Mouse (Mus musculus) intestine, embryonic 14.5 days (tissue): ENCODE measurements around the gene Fgfr1op2. TPM values are rescaled to one million over a fixed set of nuclear protein-coding genes. Genes with fewer than 3 reads are reported as not detected.

Experiments used
- ATAC-seq: fragments of 200-750 bp; cut with Nextera tagmentation; replicated peaks from 2 replicates; pipeline ENCODE4 v1.8.0; 2017; ENCODE audit warnings: low read depth, moderate number of reproducible peaks, moderate TSS enrichment, moderate library complexity; ENCODE audit not compliant: low FRiP score, low TSS enrichment
- DNase-seq: peaks from one replicate; pipeline ENCODE4 v3.0.0-alpha.2; 2018; ENCODE audit warnings: low spot score
- H3K27ac ChIP-seq: fragments of 300-500 bp; sonication (generic); 2 replicates; pipeline ENCODE4 v1.5.1; 2014; ENCODE audit warnings: low read depth, mild to moderate bottlenecking, control low read depth
- H3K27me3 ChIP-seq: fragments of 300-500 bp; sonication (generic); replicated peaks from 2 replicates; pipeline ENCODE4 v1.6.1; 2014; ENCODE audit warnings: low read length, control low read depth; ENCODE audit not compliant: control insufficient read depth, insufficient read depth
- H3K36me3 ChIP-seq: fragments of 300-500 bp; sonication (generic); 2 replicates; pipeline ENCODE4 v1.6.1; 2014; ENCODE audit warnings: low read length, control low read depth; ENCODE audit not compliant: control insufficient read depth, insufficient read depth
- H3K4me1 ChIP-seq: fragments of 300-500 bp; sonication (generic); replicated peaks from 2 replicates; pipeline ENCODE4 v1.6.1; 2014; ENCODE audit warnings: low read length, control low read depth, mixed read lengths; ENCODE audit not compliant: control insufficient read depth, insufficient read depth
- H3K4me2 ChIP-seq: fragments of 300-500 bp; sonication (generic); 2 replicates; pipeline ENCODE4 v1.6.1; 2014; ENCODE audit warnings: low read length
- H3K4me3 ChIP-seq: fragments of 300-500 bp; sonication (generic); 2 replicates; pipeline ENCODE4 v1.5.1; 2014; ENCODE audit warnings: low read depth, low read length, control low read depth, mixed read lengths
- H3K9ac ChIP-seq: fragments of 300-500 bp; sonication (generic); 2 replicates; pipeline ENCODE4 v1.6.1; 2014; ENCODE audit warnings: mild to moderate bottlenecking, low read length
- H3K9me3 ChIP-seq: fragments of 300-500 bp; sonication (generic); 2 replicates; pipeline ENCODE4 v1.6.1; 2016; ENCODE audit warnings: low read length, control low read depth; ENCODE audit not compliant: control insufficient read depth
- WGBS: fragments of 180-500 bp; shearing (Covaris S2); extraction: QIAGEN DNeasy Blood & Tissue Kit; methylation state at CpG from one replicate; pipeline ENCODE4 v1.1.7; 2014; 5-methylcytosine and 5-hydroxymethylcytosine counted together
- polyA plus RNA-seq: library from polyadenylated mRNA; unstranded; fragments of >200 nt; fragmentation: Nextera tagmentation; extraction: Ambion mirVana; gene quantifications from 2 replicates; pipeline ENCODE4 v1.2.1, GENCODE M21; 2014

Fgfr1op2 gene
- 87.7 and 94.1 TPM in 2 replicates for polyA plus RNA-seq

- Histone ChIP-seq H3K36me3 (0 out of 2 replicates have a peak, but pooled peaks cover 3% of the 10 kb centered on the region), H3K9me3 (no peaks in the 10 kb centered on the region), H3K4me1 (peaks cover 22% of the 10 kb centered on the region), H3K27ac (peak within 1 kb of the TSS; percentile 98), H3K9ac (peak within 1 kb of the TSS; percentile 91), H3K27me3 (no peaks in the 10 kb centered on the region), H3K4me3 (peak within 1 kb of the TSS; percentile 87), H3K4me2 (peak within 1 kb of the TSS; percentile 89)
- no peak for ATAC-seq
- under 1% methylated on average over 13 of the region's 13 CpGs for WGBS
- DNase-seq = no peak
These were observed at the start of gene Fgfr1op2 for GRCm38 (mm10) chr6:146576903-146577302. Gene Fgfr1op2, plus strand, starts transcription at chr6:146577203.

DNA sequence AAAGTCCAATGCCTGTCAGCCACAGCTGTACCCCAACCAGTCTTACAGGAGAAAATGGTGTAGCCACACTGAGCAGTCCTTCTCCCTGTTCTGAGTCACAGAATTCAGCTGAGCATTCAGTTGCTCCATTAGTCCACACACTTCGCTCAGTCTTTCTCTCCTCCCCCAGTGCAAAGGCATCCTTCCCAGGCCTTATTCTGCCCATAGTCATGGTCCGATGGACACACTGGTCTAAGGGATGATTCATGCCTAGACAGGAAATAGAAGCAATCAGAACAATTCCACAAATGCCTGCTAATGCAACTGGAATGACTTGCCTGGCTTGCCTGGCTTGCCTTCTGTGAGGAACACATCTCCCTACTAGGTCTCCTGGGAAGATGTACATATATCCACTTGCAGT lies 49.5 kb upstream of the Fgfr1op2 start:
- 81% methylated on average over 2 of the region's 2 CpGs for WGBS
- DNase-seq (no peak), ATAC-seq (no peak)
- Histone ChIP-seq H3K27ac (no peak overlapping the region), H3K36me3 (no peaks in the 10 kb centered on the region), H3K4me3 (no peak overlapping the region), H3K9me3 (0 out of 2 replicates have a peak, but pooled peaks cover 6% of the 10 kb centered on the region), H3K27me3 (peaks cover 11% of the 10 kb centered on the region; the same call in 1 of the 2 replicates), H3K9ac (no peak overlapping the region), H3K4me1 (peaks cover 16% of the 10 kb centered on the region; the same call in 1 of the 2 replicates), H3K4me2 (no peak overlapping the region)

DNA sequence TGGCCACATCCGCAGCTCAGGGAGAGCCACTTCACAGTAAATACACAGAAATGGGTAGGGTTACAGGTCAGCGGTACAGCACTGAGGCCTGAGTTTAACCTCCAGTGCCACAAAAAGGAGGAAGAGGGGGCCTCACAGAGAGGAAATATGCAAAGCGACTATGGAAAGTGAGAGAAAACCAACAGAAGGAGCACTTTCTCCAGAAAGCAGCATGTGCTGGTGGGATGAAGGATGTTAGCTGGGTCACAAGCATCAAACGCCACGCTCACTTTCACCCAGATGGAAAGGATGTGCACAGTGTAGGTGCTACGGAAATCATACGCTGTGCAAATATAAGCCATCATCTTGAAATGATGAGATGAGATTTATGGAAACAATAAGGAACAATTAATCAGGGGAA lies 46.6 kb upstream of the Fgfr1op2 start:
- 23% methylated on average over 7 of the region's 7 CpGs for WGBS
- Histone ChIP-seq H3K4me2 (no peak overlapping the region), H3K4me1 (peaks cover 16% of the 10 kb centered on the region; the same call in 1 of the 2 replicates), H3K4me3 (no peak overlapping the region), H3K27ac (no peak overlapping the region), H3K36me3 (no peaks in the 10 kb centered on the region), H3K9ac (no peak overlapping the region), H3K27me3 (peaks cover 19% of the 10 kb centered on the region), H3K9me3 (no peaks in the 10 kb centered on the region)
- DNase-seq = no peak
- peak; percentile 67 for ATAC-seq

GRCm38 (mm10) chr6:146530769-146531168 lies 46.2 kb upstream of the Fgfr1op2 start:
- Histone ChIP-seq H3K27me3 (peaks cover 19% of the 10 kb centered on the region), H3K4me1 (peaks cover 16% of the 10 kb centered on the region; the same call in 1 of the 2 replicates), H3K27ac (no peak overlapping the region), H3K9ac (no peak overlapping the region), H3K4me2 (no peak overlapping the region), H3K4me3 (no peak overlapping the region), H3K9me3 (no peaks in the 10 kb centered on the region), H3K36me3 (no peaks in the 10 kb centered on the region)
- peak; percentile 75 for ATAC-seq
- 17% methylated on average over 5 of the region's 5 CpGs for WGBS
- DNase-seq = peak; percentile 61

DNA sequence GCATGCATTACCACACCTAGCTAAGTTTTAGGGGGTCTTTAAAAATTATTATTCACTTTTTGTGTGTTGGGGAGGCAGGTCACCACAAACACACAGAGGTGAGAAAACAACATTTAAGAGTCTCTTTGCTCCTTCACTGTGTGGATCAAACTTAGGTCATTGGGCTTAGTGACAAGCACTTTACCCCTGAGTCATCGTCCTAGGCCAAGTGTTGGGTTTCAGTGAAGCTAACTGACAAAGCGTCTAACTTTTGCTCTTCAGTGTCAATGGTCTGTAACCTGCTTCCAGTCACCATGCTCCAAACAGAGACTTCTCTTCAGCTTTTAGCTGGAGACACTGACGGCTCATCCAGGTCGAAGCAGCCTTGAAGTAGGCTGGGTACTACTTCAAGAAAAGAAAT lies 43.9 kb upstream of the Fgfr1op2 start:
- ATAC-seq (no peak), DNase-seq (no peak)
- no peak overlapping the region for H3K9ac ChIP-seq
- H3K36me3 ChIP-seq = no peaks in the 10 kb centered on the region
- no peak overlapping the region for H3K4me3 ChIP-seq
- no peaks in the 10 kb centered on the region for H3K9me3 ChIP-seq
- 89% methylated on average over 4 of the region's 4 CpGs for WGBS
- no peak overlapping the region for H3K4me2 ChIP-seq
- H3K4me1 ChIP-seq = peaks cover 16% of the 10 kb centered on the region; the same call in 1 of the 2 replicates
- H3K27me3 ChIP-seq = peaks cover 11% of the 10 kb centered on the region
- H3K27ac ChIP-seq = no peak overlapping the region

- H3K27ac ChIP-seq = no peak overlapping the region
- DNase-seq = no peak
- WGBS = 94% methylated on average over 5 of the region's 5 CpGs
These were observed 41.5 kb upstream of the Fgfr1op2 start for GRCm38 (mm10) chr6:146535501-146535900.

GRCm38 (mm10) chr6:146537111-146537510 lies 39.9 kb upstream of the Fgfr1op2 start:
- Histone ChIP-seq H3K4me2 (no peak overlapping the region), H3K9me3 (no peaks in the 10 kb centered on the region), H3K9ac (no peak overlapping the region), H3K4me3 (no peak overlapping the region), H3K27ac (no peak overlapping the region), H3K4me1 (no peaks in the 10 kb centered on the region), H3K27me3 (peaks cover 17% of the 10 kb centered on the region), H3K36me3 (no peaks in the 10 kb centered on the region)
- DNase-seq = no peak
- ATAC-seq = peak; percentile 77
- WGBS = 33% methylated on average over 4 of the region's 4 CpGs

More at GRCm38 (mm10) chr6:146535501-146535900, 41.5 kb upstream of the Fgfr1op2 start:
- H3K36me3 ChIP-seq = no peaks in the 10 kb centered on the region
- ATAC-seq = no peak
- no peak overlapping the region for H3K4me2 ChIP-seq
- H3K4me3 ChIP-seq = no peak overlapping the region
- H3K9me3 ChIP-seq = no peaks in the 10 kb centered on the region
- peaks cover 9% of the 10 kb centered on the region; the same call in 1 of the 2 replicates for H3K4me1 ChIP-seq
- no peak overlapping the region for H3K9ac ChIP-seq
- H3K27me3 ChIP-seq = peaks cover 8% of the 10 kb centered on the region

- Histone ChIP-seq H3K4me1 (no peaks in the 10 kb centered on the region), H3K4me3 (no peak overlapping the region), H3K27me3 (peaks cover 20% of the 10 kb centered on the region), H3K9me3 (no peaks in the 10 kb centered on the region), H3K36me3 (no peaks in the 10 kb centered on the region), H3K27ac (no peak overlapping the region), H3K4me2 (no peak overlapping the region), H3K9ac (no peak overlapping the region)
- no peak for DNase-seq
- 43% methylated on average over 2 of the region's 2 CpGs for WGBS
- no peak for ATAC-seq
These were observed 38.9 kb upstream of the Fgfr1op2 start for GRCm38 (mm10) chr6:146538071-146538470.

- H3K36me3 ChIP-seq = no peaks in the 10 kb centered on the region
- ATAC-seq = no peak
- WGBS = 63% methylated on average over 4 of the region's 4 CpGs
- H3K9me3 ChIP-seq = no peaks in the 10 kb centered on the region
- DNase-seq = no peak
- H3K4me3 ChIP-seq = no peak overlapping the region
- H3K4me2 ChIP-seq = no peak overlapping the region
- peaks cover 20% of the 10 kb centered on the region for H3K27me3 ChIP-seq
- no peaks in the 10 kb centered on the region for H3K4me1 ChIP-seq
- no peak overlapping the region for H3K9ac ChIP-seq
- H3K27ac ChIP-seq = no peak overlapping the region
These were observed 38.3 kb upstream of the Fgfr1op2 start for GRCm38 (mm10) chr6:146538661-146539060.
